Mouse (Mus musculus): ENCODE measurements around the gene Maz. TPM values are rescaled to one million over a fixed set of nuclear protein-coding genes. Genes with fewer than 3 reads are reported as not detected.

The Maz gene
- polyA plus RNA-seq, 1 experiment from 2014 or later: 69.4 TPM

GRCm38 (mm10) chr7:127004122-127004875 lies 22.5 kb downstream of the Maz start:
- H3K27me3 ChIP-seq (ENCODE audit: control insufficient read depth, insufficient read depth, low read length): no peaks in the 10 kb centered on the region
- WGBS: 85% methylated on average over 4 of the region's 4 CpGs
- DNase-seq (ENCODE audit: low spot score) (no peak), ATAC-seq (ENCODE audit: low FRiP score) (no peak)
- no peaks in the 10 kb centered on the region for H3K4me1 ChIP-seq (replicated peaks; ENCODE audit: control insufficient read depth, insufficient read depth, low read length)
- H3K27ac ChIP-seq (ENCODE audit: low read depth, low read length): no peak overlapping the region
- H3K4me3 ChIP-seq (ENCODE audit: low read depth, low read length): no peak overlapping the region
- H3K4me2 ChIP-seq (replicated peaks; ENCODE audit: low read depth, low read length): no peak overlapping the region
- H3K36me3 ChIP-seq (ENCODE audit: control insufficient read depth, insufficient read depth, low read length): no peaks in the 10 kb centered on the region
- H3K9me3 ChIP-seq (ENCODE audit: control insufficient read depth, low read length): no peaks in the 10 kb centered on the region
- H3K9ac ChIP-seq (ENCODE audit: low read depth, low read length): no peak overlapping the region

GRCm38 (mm10) chr7:127003620-127004019 lies 23.2 kb downstream of the Maz start:
- ATAC-seq (ENCODE audit: low FRiP score) (no peak), DNase-seq (ENCODE audit: low spot score) (no peak)
- Histone ChIP-seq H3K9me3 (ENCODE audit: control insufficient read depth, low read length) (no peaks in the 10 kb centered on the region), H3K4me3 (ENCODE audit: low read depth, low read length) (no peak overlapping the region), H3K27me3 (ENCODE audit: control insufficient read depth, insufficient read depth, low read length) (no peaks in the 10 kb centered on the region), H3K9ac (ENCODE audit: low read depth, low read length) (no peak overlapping the region), H3K27ac (ENCODE audit: low read depth, low read length) (no peak overlapping the region), H3K4me2 (replicated peaks; ENCODE audit: low read depth, low read length) (no peak overlapping the region), H3K36me3 (ENCODE audit: control insufficient read depth, insufficient read depth, low read length) (no peaks in the 10 kb centered on the region), H3K4me1 (replicated peaks; ENCODE audit: control insufficient read depth, insufficient read depth, low read length) (no peaks in the 10 kb centered on the region)
- WGBS: 95% methylated on average over 5 of the region's 5 CpGs

- Histone ChIP-seq H3K27me3 (ENCODE audit: control insufficient read depth, insufficient read depth, low read length) (no peaks in the 10 kb centered on the region), H3K36me3 (ENCODE audit: control insufficient read depth, insufficient read depth, low read length) (no peaks in the 10 kb centered on the region), H3K4me1 (replicated peaks; ENCODE audit: control insufficient read depth, insufficient read depth, low read length) (no peaks in the 10 kb centered on the region), H3K9ac (ENCODE audit: low read depth, low read length) (no peak overlapping the region), H3K4me3 (ENCODE audit: low read depth, low read length) (no peak overlapping the region), H3K9me3 (ENCODE audit: control insufficient read depth, low read length) (no peaks in the 10 kb centered on the region), H3K27ac (ENCODE audit: low read depth, low read length) (no peak overlapping the region), H3K4me2 (replicated peaks; ENCODE audit: low read depth, low read length) (no peak overlapping the region)
- WGBS: 86% methylated on average over 10 of the region's 10 CpGs
- DNase-seq (ENCODE audit: low spot score) (no peak), ATAC-seq (ENCODE audit: low FRiP score) (no peak)
Measured at GRCm38 (mm10) chr7:126999568-126999967, 27.3 kb downstream of the Maz start.

- H3K4me2 ChIP-seq (replicated peaks; ENCODE audit: low read depth, low read length): no peak overlapping the region
- WGBS: 84% methylated on average over 4 of the region's 4 CpGs
- H3K27ac ChIP-seq (ENCODE audit: low read depth, low read length): no peak overlapping the region
- H3K27me3 ChIP-seq (ENCODE audit: control insufficient read depth, insufficient read depth, low read length): no peaks in the 10 kb centered on the region
- no peak overlapping the region for H3K4me3 ChIP-seq (ENCODE audit: low read depth, low read length)
- no peaks in the 10 kb centered on the region for H3K36me3 ChIP-seq (ENCODE audit: control insufficient read depth, insufficient read depth, low read length)
- DNase-seq (ENCODE audit: low spot score) (no peak), ATAC-seq (ENCODE audit: low FRiP score) (no peak)
- no peak overlapping the region for H3K9ac ChIP-seq (ENCODE audit: low read depth, low read length)
- H3K4me1 ChIP-seq (replicated peaks; ENCODE audit: control insufficient read depth, insufficient read depth, low read length): no peaks in the 10 kb centered on the region
- H3K9me3 ChIP-seq (ENCODE audit: control insufficient read depth, low read length): no peaks in the 10 kb centered on the region
Measured at GRCm38 (mm10) chr7:126996449-126996848, 30.4 kb downstream of the Maz start.

- no peak overlapping the region for H3K27ac ChIP-seq (ENCODE audit: low read depth, low read length)
- H3K4me2 ChIP-seq (replicated peaks; ENCODE audit: low read depth, low read length): no peak overlapping the region
- no peaks in the 10 kb centered on the region for H3K36me3 ChIP-seq (ENCODE audit: control insufficient read depth, insufficient read depth, low read length)
- H3K4me1 ChIP-seq (replicated peaks; ENCODE audit: control insufficient read depth, insufficient read depth, low read length): no peaks in the 10 kb centered on the region
- no peaks in the 10 kb centered on the region for H3K9me3 ChIP-seq (ENCODE audit: control insufficient read depth, low read length)
- DNase-seq (ENCODE audit: low spot score): no peak
- no peaks in the 10 kb centered on the region for H3K27me3 ChIP-seq (ENCODE audit: control insufficient read depth, insufficient read depth, low read length)
- ATAC-seq (ENCODE audit: low FRiP score): no peak
- H3K4me3 ChIP-seq (ENCODE audit: low read depth, low read length): no peak overlapping the region
- H3K9ac ChIP-seq (ENCODE audit: low read depth, low read length): no peak overlapping the region
- 75% methylated on average over 8 of the region's 8 CpGs for WGBS
Measured at GRCm38 (mm10) chr7:126988816-126989215, 38.0 kb downstream of the Maz start.

- no peaks in the 10 kb centered on the region for H3K36me3 ChIP-seq (ENCODE audit: control insufficient read depth, insufficient read depth, low read length)
Measured at GRCm38 (mm10) chr7:126986319-126986718, 40.5 kb downstream of the Maz start.

DNA sequence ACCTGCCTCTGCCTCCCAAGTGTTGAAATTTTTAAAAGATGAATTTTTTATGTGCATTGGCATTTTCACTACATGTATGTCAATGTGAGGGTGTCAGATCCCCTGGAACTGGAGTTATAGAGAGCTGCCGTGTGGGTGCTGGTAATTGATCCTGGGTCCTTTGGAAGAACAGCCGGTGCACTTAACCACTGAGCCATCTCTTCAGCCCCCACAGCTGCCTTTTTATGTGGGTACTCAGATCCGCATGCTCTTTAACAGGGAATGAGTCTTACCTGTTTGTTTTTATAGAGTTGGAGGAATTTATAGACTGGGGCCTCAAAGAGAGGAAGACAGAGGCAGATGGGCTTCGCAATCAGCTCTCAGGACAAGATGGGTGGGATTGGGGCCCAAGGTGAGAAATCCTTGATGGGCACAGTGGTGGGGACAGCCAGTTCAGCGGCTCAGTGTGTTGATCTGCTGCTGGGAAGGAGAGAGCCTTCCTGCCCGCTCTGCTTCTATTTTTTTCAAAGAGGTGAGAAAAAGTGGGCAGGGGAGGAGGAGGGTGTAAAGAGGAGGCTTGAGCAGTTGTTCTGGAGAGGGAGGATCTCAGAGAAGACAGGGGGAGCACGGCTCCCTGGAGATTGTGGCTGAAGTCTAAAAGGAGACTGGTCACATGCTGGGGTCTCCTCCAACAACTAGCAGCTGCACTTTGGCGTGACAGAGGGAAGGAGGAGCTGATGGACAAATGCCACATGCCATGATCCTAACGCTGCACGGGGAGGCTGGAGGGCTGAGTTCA lies 42.0 kb downstream of the Maz start:
- Histone ChIP-seq H3K4me2 (replicated peaks; ENCODE audit: low read depth, low read length) (no peak overlapping the region), H3K9me3 (ENCODE audit: control insufficient read depth, low read length) (no peaks in the 10 kb centered on the region), H3K36me3 (ENCODE audit: control insufficient read depth, insufficient read depth, low read length) (peaks cover 3% of the 10 kb centered on the region; the same call in 1 of the 2 replicates), H3K9ac (ENCODE audit: low read depth, low read length) (no peak overlapping the region), H3K27ac (ENCODE audit: low read depth, low read length) (no peak overlapping the region), H3K4me1 (replicated peaks; ENCODE audit: control insufficient read depth, insufficient read depth, low read length) (no peaks in the 10 kb centered on the region), H3K27me3 (ENCODE audit: control insufficient read depth, insufficient read depth, low read length) (no peaks in the 10 kb centered on the region), H3K4me3 (ENCODE audit: low read depth, low read length) (no peak overlapping the region)
- WGBS: 65% methylated on average over 10 of the region's 10 CpGs
- DNase-seq (ENCODE audit: low spot score) (no peak), ATAC-seq (ENCODE audit: low FRiP score) (no peak)

More at GRCm38 (mm10) chr7:126986319-126986718, 40.5 kb downstream of the Maz start:
- no peak overlapping the region for H3K27ac ChIP-seq (ENCODE audit: low read depth, low read length)
- no peaks in the 10 kb centered on the region for H3K4me1 ChIP-seq (replicated peaks; ENCODE audit: control insufficient read depth, insufficient read depth, low read length)
- H3K9ac ChIP-seq (ENCODE audit: low read depth, low read length): no peak overlapping the region
- H3K9me3 ChIP-seq (ENCODE audit: control insufficient read depth, low read length): no peaks in the 10 kb centered on the region
- H3K4me2 ChIP-seq (replicated peaks; ENCODE audit: low read depth, low read length): no peak overlapping the region
- H3K4me3 ChIP-seq (ENCODE audit: low read depth, low read length): no peak overlapping the region
- ATAC-seq (ENCODE audit: low FRiP score) (no peak), DNase-seq (ENCODE audit: low spot score) (no peak)
- H3K27me3 ChIP-seq (ENCODE audit: control insufficient read depth, insufficient read depth, low read length): no peaks in the 10 kb centered on the region
- 49% methylated on average over 9 of the region's 9 CpGs for WGBS

GRCm38 (mm10) chr7:126983113-126983512 lies 43.7 kb downstream of the Maz start:
- Histone ChIP-seq H3K27me3 (ENCODE audit: control insufficient read depth, insufficient read depth, low read length) (no peaks in the 10 kb centered on the region), H3K4me2 (replicated peaks; ENCODE audit: low read depth, low read length) (no peak overlapping the region), H3K9me3 (ENCODE audit: control insufficient read depth, low read length) (no peaks in the 10 kb centered on the region), H3K27ac (ENCODE audit: low read depth, low read length) (no peak overlapping the region), H3K9ac (ENCODE audit: low read depth, low read length) (no peak overlapping the region), H3K36me3 (ENCODE audit: control insufficient read depth, insufficient read depth, low read length) (peaks cover 4% of the 10 kb centered on the region; the same call in 1 of the 2 replicates), H3K4me3 (ENCODE audit: low read depth, low read length) (no peak overlapping the region), H3K4me1 (replicated peaks; ENCODE audit: control insufficient read depth, insufficient read depth, low read length) (no peaks in the 10 kb centered on the region)
- 90% methylated on average over 7 of the region's 7 CpGs for WGBS
- no peak for ATAC-seq (ENCODE audit: low FRiP score)
- no peak for DNase-seq (ENCODE audit: low spot score)

Measured in hindbrain, embryonic 11.5 days (tissue).